Comparison of ENCODE assay signal across 16 mouse cellular contexts in genomic region chr11:113129975-113130374, GRCm38 (mm10).
"Had no signal": no experiment of that assay in that cellular context is flagged by ENCODE, and none has a peak within 500 bp of the region (broad histone marks: within the 10 kb centered on the region; RNA-seq: fewer than 3 reads in every experiment).

No protein-coding gene starts in this region.

- H3K27me3 ChIP-seq: limb, embryonic 15.5 days; megakaryocyte, embryonic 14.5 days; midbrain, embryonic 12.5 days; neural tube, embryonic 13.5 days had no signal

- H3K9ac ChIP-seq: limb, embryonic 15.5 days; lung, embryonic 14.5 days; midbrain, embryonic 12.5 days; neural tube, embryonic 13.5 days had no signal

- H3K36me3 ChIP-seq: limb, embryonic 15.5 days; midbrain, embryonic 12.5 days; neural tube, embryonic 13.5 days had no signal

- H3K9me3 ChIP-seq: limb, embryonic 15.5 days; midbrain, embryonic 12.5 days; neural tube, embryonic 13.5 days had no signal

- H3K4me2 ChIP-seq: limb, embryonic 15.5 days; lung, embryonic 14.5 days; midbrain, embryonic 12.5 days; neural tube, embryonic 13.5 days had no signal

- H3K4me1 ChIP-seq: megakaryocyte, embryonic 14.5 days had no signal

- H3K4me3 ChIP-seq: limb, embryonic 15.5 days; megakaryocyte, embryonic 14.5 days; midbrain, embryonic 12.5 days; neural tube, embryonic 13.5 days had no signal

- ATAC-seq: intestine, embryonic 16.5 days; midbrain, embryonic 16.5 days had no signal

- H3K27ac ChIP-seq: limb, embryonic 15.5 days; midbrain, embryonic 12.5 days; neural tube, embryonic 13.5 days had no signal

- DNase-seq: kidney, adult 8-10 months; kidney, postnatal 36 days; layer of hippocampus, adult 9-11 months; layer of hippocampus, postnatal 36 days; lung, embryonic 14.5 days; lung, postnatal 10 days; lung, postnatal 4 days; retina, postnatal 1 day; right cerebral cortex, postnatal 14 days; thymus, postnatal 36 days had no signal
